Mouse (Mus musculus) neutrophil, adult 83 days (primary cell): Measurements from ENCODE around the gene Nf1. TPM values are rescaled to one million over a fixed set of nuclear protein-coding genes. Genes with fewer than 3 reads are reported as not detected.

ENCODE experiments used
- total RNA-seq, 2 experiments: library from RNA; stranded (reverse); gene quantifications; one replicate each; pipeline ENCODE4 v1.2.4; 2023

The Nf1 gene
- total RNA-seq, result 10 to 100 TPM; 22.4 to 24.2 TPM

GRCm38 (mm10) chr11:79339234-79339807 is at the start of gene Nf1:
Gene Nf1, plus strand, starts transcription at chr11:79339693.

GRCm38 (mm10) chr11:79296856-79297491 is 42.5 kb upstream of the Nf1 start, which contains the start of gene Gm9964:
Gene Gm9964, minus strand, starts transcription at chr11:79296906.

GRCm38 (mm10) chr11:79503845-79504244 is 164.4 kb downstream of the Nf1 start, which contains the start of gene Omg:
Gene Omg, minus strand, starts transcription at chr11:79504084.

GRCm38 (mm10) chr11:79523560-79524309 is 184.2 kb downstream of the Nf1 start, which contains the start of gene Evi2b:
Gene Evi2b, minus strand, starts transcription at chr11:79523762.

GRCm38 (mm10) chr11:79530333-79530761 is 190.9 kb downstream of the Nf1 start, which contains the start of the genes Evi2 and Evi2a:
Gene Evi2, minus strand, starts transcription at chr11:79530589.
Gene Evi2a, minus strand, starts transcription at chr11:79530609.

GRCm38 (mm10) chr11:79590664-79591590 is 251.4 kb downstream of the Nf1 start, which contains the start of gene Rab11fip4:
Gene Rab11fip4, plus strand, starts transcription at chr11:79591212.

Other genes starting within 250 kb of the Nf1 start
- gene Ksr1, start 193.3 kb upstream of the Nf1 start, total RNA-seq, result 10 to 100 TPM; 26.7 to 28.8 TPM
- gene Wsb1, start 85.0 kb upstream of the Nf1 start, total RNA-seq, result 100 to 1,000 TPM; 188 TPM
- 1 to 10 TPM; 1.5 to 2.6 TPM for gene Gm9964, start 42.8 kb upstream of the Nf1 start, total RNA-seq
- gene Omg, start 164.4 kb downstream of the Nf1 start, total RNA-seq, result under 1 TPM; 0.39 to 0.60 TPM
- gene Evi2b, start 184.1 kb downstream of the Nf1 start, total RNA-seq, result 100 to 1,000 TPM; 446 TPM
- gene Evi2, start 190.9 kb downstream of the Nf1 start, total RNA-seq, result 10 to 100 TPM; 20.8 to 24.1 TPM
- gene Evi2a, start 190.9 kb downstream of the Nf1 start, total RNA-seq, result 100 to 1,000 TPM in 1 of 2 experiments, 10 to 100 TPM in 1; 96.2 to 103 TPM